Mouse (Mus musculus) fat pad, adult 2 months (tissue): ENCODE data around the gene Ermard.
"Not testable (repeated sequence)": the region's sequence is repeated elsewhere in the genome, so short reads cannot be mapped to it uniquely, and the experiment has no call there.

ENCODE experiments used
- DNase-seq: peaks from one replicate; pipeline ENCODE4 v3.0.0-alpha.2; 2011; ENCODE audit warnings: low read depth, low spot score; ENCODE audit errors: extremely low read depth

Ermard gene

DNA sequence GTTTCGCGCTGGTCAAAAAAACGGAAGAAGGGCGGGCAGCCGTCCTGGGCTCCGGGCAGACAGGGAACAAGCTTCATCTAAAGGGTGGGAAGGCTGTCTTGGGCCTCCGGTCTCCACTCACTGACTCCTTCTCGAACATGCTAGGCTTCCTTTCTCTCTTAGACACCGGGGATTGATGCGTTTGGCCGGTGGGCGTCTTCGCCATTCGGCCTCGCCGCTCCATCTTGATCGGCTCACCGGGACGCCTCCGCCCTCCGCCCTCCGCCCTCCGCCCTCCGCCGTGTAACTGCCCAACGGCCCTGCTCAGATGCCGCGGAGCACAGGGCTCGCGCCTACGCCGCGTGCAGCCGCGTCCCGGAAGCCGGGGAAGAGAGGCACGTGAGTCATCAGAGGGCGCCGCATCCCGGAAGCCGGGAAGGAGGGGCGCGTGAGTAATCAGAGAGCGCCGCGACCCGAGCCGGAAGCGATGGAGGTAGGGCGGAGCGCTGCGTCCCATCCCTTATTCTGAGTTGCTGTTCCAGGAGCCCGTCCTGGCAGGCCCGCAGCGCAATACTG, at the start of gene Ermard, which contains the start of the genes Tcte3 and Gm3448:
Ermard (plus strand) TSS at position 34 of the 555 bp plus-strand sequence.
Tcte3 (minus strand) TSS at position 314 of the 555 bp plus-strand sequence.
Gm3448 (minus strand) TSS at position 363 of the 555 bp plus-strand sequence.
- not testable (repeated sequence) for DNase-seq

DNA sequence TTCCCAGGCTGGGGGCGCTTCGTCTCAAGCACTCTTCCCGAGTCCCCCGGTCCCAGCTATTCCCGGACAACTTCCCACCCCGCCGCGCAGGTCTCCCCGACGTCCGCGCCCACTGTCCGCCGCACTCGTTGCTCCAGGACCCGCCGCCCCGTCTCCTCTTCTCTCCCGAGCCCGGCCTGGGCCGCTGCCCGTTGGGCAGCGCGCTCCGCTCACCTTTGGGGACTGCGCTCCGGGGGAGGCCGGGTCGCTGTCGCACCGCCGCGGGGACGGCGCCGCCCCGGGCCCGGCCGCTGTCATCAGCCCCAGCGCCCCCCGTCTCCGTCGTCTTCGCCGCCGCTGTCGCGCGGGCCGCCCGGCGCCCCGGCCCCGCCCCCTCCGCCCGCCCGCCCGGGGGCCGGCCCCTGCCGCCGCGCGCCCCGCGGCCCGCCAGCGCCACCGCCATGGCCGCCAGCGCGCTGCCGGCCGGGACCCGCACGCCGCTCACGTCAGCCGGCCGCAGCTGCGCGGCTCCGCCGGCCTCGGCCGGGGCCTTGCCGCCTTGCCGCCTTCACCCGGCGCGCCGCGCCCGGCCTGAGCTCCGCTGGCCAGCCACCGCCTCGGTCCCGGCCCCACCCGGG, 48.4 kb upstream of the Ermard start:
- DNase-seq, result not testable (repeated sequence)

DNA sequence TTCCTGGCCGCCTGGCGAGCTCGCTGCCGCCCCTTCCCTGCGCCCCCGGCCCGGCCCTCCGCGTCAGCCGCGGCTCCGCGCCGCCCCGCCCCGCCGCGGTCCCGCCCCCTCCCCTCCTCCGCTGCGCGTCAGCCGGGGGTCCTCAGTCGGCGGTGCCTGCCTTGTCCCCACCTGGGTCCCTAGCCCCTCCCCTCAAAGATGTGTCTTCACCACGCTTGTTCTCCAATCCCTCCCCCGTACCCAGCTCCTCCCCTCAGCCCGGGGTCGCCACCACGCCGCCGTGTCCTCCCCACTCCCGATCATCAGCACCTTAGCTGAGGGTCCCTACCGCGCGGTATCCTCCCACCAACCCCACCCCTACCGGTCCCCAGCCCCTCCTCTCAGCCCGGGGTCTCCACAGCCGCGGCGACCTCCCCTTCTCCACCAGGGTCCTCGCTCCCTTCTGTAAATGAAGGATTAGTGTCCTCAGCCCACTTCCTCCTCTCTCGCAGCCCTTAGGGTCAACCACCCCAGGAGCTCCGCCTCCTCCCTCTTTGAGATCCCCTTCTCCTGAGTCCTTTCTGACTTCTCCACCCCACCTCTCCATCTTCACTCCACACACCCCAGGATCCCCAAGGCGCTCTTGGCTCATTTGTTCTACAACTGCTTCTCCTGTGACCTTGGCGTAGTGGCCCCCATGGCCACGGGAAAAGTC, 47.7 kb upstream of the Ermard start:
- not testable (repeated sequence) for DNase-seq

DNA sequence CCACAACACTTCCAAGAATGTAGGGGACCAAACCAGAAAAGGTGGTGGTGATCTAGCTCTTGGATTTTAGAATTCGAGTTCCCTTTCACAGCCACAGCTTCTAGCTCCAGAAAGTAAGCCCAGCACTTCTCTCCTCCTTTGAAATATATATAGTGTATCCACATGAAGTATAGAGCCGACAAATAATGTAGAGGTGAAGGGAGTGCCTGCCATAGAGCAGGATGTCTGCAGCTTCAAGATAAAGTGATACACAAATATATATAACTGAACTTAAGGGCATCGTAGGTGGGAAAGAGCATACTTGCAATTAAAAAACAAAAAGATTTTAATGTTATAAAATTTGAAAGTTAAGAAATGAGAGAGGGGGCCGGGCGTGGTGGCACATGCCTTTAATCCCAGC, 46.9 kb upstream of the Ermard start:
- not testable (repeated sequence) for DNase-seq

DNA sequence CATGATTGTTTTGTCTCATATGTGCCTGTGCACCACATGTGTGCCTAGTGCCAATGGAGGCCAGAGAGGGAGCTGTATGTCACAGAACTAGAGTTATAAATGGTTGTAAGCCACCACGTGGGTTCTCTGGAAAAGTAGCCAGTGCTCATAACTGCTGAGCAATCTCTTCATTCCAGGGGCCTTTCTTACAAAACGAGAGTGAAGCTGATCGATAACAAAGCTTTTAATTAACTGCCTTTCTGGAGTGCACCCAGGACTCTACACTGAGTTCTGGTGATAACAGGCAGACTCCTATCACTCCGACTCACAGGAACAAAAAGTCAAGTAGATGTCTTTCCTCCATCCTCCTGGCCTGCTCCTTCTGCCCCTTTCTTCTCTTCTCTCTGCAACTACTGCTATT, 41.0 kb upstream of the Ermard start:
- DNase-seq, result not testable (repeated sequence)

DNA sequence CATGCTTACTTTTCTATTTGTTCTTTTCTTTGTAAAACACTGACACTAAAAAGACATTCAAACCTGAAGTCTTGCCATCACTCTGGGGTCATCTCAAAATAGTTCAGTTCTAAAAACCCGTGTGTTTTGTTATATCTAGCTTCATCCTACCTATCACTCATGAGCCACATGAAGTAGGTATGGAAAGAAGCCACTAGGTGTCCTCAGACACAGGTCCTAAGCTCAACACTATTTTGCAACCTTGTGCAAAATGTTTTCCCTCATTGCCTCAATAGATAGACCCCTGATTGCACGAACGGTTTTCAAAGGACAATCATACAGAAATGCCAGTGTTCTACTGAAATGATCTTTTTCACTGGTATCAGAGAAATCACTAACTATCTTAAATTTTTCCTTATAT, 31.9 kb upstream of the Ermard start:
- DNase-seq, result not testable (repeated sequence)

DNA sequence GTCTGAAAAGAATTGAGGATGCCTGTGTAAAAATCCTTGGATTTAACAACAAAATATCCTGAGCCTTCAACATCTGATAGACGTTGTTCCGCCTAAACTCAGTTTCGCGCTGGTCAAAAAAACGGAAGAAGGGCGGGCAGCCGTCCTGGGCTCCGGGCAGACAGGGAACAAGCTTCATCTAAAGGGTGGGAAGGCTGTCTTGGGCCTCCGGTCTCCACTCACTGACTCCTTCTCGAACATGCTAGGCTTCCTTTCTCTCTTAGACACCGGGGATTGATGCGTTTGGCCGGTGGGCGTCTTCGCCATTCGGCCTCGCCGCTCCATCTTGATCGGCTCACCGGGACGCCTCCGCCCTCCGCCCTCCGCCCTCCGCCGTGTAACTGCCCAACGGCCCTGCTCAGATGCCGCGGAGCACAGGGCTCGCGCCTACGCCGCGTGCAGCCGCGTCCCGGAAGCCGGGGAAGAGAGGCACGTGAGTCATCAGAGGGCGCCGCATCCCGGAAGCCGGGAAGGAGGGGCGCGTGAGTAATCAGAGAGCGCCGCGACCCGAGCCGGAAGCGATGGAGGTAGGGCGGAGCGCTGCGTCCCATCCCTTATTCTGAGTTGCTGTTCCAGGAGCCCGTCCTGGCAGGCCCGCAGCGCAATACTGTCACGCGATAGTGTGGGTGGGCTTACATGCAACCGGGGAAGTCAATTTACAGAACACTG, 31.1 kb upstream of the Ermard start, which contains the start of gene Gm3435:
Gm3435 (plus strand) TSS at position 471 of the 708 bp plus-strand sequence.
- DNase-seq, result not testable (repeated sequence)

DNA sequence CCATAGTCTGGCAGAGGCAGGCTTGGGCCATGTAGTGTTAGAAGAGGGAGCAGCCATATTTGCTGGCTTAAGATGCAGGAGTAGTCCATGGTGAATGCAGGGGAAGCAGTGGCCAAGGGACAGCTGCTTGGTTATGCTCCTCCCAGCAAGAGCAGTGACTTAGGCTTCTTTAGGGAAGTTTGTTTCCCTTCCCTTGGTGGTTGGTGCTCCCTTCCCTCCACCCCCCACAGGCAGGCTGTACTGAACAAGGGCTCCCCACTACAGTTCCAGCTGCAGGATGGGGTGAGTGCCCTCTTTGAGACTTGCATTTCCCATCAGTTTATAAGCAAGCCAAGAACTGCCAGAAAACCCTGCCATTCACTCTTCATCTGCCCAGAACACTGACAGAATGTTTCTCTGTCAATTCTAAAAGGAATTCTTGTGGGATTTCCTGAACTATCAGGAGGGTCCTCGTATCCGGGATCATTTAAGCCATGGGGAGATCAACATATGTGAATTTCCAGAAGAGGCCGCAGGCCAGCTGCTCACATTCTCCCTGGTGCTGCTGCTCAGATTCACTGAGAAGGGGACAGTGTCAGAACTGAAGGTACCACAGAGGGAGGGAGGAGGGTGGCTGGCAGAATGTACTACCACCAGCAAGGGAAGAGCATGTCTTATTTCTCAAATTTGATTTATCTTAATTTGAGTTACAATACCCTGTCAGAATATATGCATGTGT, 19.3 kb upstream of the Ermard start:
- DNase-seq, result not testable (repeated sequence)

DNA sequence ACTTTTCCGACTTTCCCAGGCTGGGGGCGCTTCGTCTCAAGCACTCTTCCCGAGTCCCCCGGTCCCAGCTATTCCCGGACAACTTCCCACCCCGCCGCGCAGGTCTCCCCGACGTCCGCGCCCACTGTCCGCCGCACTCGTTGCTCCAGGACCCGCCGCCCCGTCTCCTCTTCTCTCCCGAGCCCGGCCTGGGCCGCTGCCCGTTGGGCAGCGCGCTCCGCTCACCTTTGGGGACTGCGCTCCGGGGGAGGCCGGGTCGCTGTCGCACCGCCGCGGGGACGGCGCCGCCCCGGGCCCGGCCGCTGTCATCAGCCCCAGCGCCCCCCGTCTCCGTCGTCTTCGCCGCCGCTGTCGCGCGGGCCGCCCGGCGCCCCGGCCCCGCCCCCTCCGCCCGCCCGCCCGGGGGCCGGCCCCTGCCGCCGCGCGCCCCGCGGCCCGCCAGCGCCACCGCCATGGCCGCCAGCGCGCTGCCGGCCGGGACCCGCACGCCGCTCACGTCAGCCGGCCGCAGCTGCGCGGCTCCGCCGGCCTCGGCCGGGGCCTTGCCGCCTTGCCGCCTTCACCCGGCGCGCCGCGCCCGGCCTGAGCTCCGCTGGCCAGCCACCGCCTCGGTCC, 17.0 kb upstream of the Ermard start:
- not testable (repeated sequence) for DNase-seq

DNA sequence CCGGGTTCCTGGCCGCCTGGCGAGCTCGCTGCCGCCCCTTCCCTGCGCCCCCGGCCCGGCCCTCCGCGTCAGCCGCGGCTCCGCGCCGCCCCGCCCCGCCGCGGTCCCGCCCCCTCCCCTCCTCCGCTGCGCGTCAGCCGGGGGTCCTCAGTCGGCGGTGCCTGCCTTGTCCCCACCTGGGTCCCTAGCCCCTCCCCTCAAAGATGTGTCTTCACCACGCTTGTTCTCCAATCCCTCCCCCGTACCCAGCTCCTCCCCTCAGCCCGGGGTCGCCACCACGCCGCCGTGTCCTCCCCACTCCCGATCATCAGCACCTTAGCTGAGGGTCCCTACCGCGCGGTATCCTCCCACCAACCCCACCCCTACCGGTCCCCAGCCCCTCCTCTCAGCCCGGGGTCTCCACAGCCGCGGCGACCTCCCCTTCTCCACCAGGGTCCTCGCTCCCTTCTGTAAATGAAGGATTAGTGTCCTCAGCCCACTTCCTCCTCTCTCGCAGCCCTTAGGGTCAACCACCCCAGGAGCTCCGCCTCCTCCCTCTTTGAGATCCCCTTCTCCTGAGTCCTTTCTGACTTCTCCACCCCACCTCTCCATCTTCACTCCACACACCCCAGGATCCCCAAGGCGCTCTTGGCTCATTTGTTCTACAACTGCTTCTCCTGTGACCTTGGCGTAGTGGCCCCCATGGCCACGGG, 16.4 kb upstream of the Ermard start:
- DNase-seq, result not testable (repeated sequence)

DNA sequence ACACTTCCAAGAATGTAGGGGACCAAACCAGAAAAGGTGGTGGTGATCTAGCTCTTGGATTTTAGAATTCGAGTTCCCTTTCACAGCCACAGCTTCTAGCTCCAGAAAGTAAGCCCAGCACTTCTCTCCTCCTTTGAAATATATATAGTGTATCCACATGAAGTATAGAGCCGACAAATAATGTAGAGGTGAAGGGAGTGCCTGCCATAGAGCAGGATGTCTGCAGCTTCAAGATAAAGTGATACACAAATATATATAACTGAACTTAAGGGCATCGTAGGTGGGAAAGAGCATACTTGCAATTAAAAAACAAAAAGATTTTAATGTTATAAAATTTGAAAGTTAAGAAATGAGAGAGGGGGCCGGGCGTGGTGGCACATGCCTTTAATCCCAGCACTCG, 15.5 kb upstream of the Ermard start:
- not testable (repeated sequence) for DNase-seq

DNA sequence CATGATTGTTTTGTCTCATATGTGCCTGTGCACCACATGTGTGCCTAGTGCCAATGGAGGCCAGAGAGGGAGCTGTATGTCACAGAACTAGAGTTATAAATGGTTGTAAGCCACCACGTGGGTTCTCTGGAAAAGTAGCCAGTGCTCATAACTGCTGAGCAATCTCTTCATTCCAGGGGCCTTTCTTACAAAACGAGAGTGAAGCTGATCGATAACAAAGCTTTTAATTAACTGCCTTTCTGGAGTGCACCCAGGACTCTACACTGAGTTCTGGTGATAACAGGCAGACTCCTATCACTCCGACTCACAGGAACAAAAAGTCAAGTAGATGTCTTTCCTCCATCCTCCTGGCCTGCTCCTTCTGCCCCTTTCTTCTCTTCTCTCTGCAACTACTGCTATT, 9.6 kb upstream of the Ermard start:
- DNase-seq, result not testable (repeated sequence)

DNA sequence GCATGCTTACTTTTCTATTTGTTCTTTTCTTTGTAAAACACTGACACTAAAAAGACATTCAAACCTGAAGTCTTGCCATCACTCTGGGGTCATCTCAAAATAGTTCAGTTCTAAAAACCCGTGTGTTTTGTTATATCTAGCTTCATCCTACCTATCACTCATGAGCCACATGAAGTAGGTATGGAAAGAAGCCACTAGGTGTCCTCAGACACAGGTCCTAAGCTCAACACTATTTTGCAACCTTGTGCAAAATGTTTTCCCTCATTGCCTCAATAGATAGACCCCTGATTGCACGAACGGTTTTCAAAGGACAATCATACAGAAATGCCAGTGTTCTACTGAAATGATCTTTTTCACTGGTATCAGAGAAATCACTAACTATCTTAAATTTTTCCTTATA, 553 bp upstream of the Ermard start:
- DNase-seq, result not testable (repeated sequence)

DNA sequence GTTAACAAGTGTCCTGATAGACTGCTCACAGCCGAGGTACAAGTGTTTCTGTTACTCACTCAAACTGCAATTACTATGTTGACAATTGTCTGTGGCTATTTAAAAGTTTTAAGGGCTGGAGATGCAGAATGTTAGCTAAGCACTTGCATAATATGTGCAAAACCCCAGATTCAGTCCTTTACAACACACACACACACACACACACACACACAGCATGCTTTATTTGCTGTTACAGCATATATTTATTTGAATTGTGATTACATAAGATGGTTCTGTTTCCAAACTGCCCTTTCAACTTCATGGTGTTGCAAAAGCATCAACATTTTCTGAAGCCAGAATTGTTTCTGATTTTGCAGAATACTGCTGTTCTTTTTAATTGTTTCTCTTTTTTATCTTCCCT, 9.3 kb downstream of the Ermard start:
- DNase-seq, result not testable (repeated sequence)

DNA sequence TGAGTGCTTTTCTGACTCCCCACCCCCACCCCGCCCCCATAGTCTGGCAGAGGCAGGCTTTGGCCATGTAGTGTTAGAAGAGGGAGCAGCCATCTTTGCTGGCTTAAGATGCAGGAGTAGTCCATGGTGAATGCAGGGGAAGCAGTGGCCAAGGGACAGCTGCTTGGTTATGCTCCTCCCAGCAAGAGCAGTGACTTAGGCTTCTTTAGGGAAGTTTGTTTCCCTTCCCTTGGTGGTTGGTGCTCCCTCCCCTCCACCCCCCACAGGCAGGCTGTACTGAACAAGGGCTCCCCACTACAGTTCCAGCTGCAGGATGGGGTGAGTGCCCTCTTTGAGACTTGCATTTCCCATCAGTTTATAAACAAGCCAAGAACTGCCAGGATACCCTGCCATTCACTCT, 11.8 kb downstream of the Ermard start:
- DNase-seq, result not testable (repeated sequence)

DNA sequence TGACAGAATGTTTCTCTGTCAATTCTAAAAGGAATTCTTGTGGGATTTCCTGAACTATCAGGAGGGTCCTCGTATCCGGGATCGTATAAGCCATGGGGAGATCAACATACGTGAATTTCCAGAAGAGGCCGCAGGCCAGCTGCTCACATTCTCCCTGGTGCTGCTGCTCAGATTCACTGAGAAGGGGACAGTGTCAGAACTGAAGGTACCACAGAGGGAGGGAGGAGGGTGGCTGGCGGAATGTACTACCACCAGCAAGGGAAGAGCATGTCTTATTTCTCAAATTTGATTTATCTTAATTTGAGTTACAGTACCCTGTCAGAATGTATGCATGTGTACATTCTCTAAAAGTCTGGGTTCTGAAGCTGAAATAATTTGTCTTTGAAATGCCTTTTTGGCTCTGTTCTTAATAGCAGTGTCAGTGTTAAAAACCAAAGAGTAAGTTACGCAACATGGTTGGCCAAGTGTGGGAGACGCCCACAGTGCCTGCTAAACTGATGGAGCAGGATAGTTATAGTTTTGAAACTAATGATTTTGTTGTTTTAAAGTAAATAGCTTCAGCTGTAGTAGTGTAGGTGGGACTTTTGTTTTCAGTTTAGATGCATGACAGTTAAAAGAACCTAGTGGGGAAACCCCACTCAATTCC, 12.3 kb downstream of the Ermard start:
- not testable (repeated sequence) for DNase-seq

DNA sequence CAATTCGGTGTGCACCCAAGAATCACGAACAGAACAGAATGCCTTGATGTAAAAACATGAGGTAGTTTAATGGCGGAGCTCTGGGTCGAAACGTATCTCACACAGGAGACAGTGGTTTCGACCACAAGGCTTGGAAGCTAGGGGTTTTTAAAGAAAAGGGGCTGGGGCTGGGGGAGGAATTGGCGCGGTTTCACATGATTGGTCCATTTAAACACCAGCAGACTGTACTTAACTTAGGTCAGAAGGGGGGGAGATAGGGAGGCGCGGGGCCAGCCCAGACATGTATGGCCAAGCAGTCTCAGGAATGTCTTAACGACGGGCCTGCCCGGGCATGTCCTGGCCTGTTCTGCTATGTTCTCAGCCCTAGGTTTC, 12.8 kb downstream of the Ermard start:
- not testable (repeated sequence) for DNase-seq

DNA sequence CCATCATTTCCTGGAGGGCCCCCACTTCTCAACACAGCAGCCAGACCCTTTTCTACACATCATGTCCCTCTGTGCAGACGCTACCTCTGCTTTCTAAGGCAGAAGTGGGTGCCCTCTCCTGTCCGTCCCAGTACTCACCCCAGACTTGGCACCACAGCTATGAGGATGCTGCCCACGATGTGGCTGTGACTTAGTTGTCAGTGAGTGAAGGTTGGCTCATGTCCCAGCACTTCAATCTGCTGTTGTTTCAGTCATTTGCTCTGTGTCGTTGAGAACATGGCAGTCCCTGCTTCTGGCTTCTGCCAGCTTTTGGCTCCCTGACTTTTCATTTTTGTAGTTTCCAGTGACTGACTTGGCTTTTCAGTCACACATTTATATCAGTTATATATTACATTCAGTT, 14.9 kb downstream of the Ermard start:
- no peak for DNase-seq

DNA sequence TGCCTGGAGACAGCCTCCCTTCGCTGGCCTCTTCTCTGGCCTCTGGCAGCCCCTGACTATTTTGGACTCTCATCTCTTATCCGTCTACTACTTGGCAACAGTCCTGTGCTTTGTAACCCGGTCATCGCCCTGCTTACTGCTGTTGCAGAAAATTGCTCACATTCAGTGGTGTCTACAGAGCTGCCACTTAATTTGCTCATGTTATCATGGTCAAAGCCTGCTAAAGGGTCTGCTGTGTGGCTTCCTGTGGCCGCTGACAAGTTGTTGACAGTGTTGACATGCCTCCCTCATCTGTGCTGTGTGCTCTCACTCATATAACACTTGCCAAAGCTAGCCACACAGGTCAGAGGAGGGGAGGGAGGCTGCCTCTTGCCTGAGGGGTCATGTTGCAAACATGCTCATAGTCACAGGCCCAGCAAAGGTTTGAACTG, 17.2 kb downstream of the Ermard start:
- DNase-seq, result no peak
